Mouse (Mus musculus) heart, adult 9 months (tissue): Measurements from ENCODE around the gene Vps13d.

Experiments
- DNase-seq, 2 experiments: peaks; one replicate each; pipeline ENCODE4 v3.0.0; 2022; ENCODE audit warnings: low spot score in 2 of 2

The Vps13d gene

GRCm38 (mm10) chr4:144977057-144977456 lies 217.7 kb downstream of the Vps13d start:
- no peak for DNase-seq

GRCm38 (mm10) chr4:144975505-144975904 lies 219.3 kb downstream of the Vps13d start:
- DNase-seq = no peak

DNA sequence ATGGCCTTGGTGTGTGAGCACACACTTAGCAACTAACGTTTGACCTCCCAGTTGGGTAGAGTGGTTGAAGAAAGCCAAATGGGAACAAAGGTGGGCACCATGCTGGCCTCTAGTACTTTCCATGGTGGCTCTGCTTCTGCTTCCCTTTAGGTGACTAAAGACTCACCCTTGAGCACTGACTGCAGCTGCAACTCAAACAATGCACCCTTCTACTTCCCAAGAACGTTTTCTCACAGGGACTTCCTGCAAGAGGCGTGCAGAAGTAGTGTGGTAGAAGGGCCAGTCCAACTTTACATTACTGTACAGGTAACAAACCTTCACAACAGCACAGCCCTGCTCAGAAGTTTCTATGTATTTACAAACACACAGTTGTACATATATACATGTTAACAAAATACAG lies 220.3 kb downstream of the Vps13d start:
- DNase-seq = no peak

- no peak for DNase-seq
These were observed 221.7 kb downstream of the Vps13d start for GRCm38 (mm10) chr4:144972948-144973720.

DNA sequence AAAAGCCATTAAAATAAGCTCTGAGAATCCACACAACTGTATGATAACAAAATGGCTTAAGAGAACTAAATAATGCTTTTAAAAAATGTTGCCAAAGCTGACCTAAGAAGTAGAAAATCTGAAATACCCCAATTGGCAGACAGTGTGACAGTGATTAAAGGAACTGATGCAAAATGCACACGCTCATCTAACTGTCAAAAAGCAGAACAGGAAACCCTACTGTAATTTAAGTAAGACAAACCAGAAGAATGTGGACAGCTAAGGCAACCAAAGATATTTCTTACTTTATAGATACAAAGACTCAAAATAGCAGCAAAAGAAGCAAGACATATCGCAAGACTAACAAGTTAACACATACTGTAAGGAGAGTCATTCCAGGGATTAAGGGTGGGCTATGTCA lies 223.8 kb downstream of the Vps13d start:
- DNase-seq = no peak

DNA sequence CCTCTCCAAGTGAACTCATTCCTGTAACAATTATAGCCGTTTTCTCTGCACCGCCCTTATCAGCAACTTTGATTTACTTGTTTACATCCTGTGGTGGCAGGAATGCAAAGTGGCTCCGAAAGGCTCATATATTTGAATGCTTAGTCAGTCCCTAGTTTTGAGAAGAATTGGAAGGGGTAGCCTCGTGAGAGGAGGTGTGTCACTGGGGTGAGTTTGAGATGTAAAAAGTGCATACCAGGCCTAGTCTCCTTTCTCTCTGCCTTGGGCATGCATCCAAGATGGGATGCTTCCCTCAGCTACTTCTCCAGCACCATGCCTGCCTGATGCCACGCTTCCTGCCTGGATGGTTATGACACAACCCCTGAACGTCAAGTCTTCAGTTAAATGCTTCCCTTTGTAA lies 225.8 kb downstream of the Vps13d start:
- DNase-seq = no peak

DNA sequence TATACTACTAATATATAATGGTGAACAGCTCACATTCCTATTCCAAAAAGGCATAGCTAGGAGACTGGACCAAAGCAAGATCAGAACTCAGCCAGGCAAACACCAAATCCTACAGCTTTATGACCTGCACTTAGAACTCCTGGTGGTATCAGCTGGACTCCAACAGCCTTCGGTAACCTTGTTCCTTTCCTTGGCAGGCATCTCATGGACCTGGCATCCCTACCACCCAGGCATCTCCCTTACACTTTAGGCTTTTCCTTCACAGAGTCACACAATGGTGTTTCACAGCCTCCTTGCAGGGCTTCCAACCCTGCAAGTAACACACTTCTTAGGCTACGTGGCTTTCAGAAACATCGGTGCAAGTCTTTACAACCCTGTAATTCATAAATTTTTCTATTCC lies 226.4 kb downstream of the Vps13d start:
- no peak for DNase-seq

DNA sequence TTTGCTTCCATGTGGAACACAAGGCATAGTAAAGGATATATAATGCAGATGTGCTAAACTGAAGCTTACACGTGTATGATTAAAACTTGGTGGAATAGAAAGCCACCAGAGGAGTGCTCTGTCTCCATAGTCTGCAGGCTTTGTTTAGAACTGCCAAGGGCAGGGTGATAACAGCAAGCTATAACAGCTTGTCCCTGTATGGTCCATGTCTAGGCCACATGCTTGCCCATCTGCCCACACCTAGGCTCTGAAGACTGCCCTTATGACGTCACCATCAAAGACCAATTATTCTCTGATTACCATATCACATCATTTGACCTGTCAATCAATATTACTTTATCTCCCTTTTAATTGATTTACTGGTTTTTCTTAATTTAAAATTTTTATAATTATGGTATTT lies 229.6 kb downstream of the Vps13d start:
- no peak for DNase-seq

- no peak for DNase-seq
These were observed 233.1 kb downstream of the Vps13d start for GRCm38 (mm10) chr4:144961696-144962095.

DNA sequence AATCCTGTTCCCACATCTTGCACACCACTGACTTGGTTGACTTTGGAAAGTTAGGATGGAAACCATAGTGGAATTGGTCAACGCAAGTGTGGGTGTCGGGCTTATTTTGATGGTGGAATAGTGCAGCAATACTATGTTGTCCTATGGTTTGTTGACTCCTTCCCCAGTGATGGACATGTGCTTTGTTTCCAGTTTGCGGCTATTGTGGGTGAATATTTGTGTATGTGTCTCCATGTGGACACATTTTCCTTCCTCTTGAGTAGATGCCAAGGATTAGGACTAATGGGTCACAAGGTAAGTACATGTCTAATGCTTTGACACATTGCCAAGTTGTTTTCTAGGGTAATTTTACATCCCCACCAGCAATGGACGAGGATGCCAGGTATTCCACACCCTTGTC lies 233.6 kb downstream of the Vps13d start:
- no peak for DNase-seq

GRCm38 (mm10) chr4:144960188-144960904 lies 234.5 kb downstream of the Vps13d start:
- peak; percentile 74 to 80 for DNase-seq

DNA sequence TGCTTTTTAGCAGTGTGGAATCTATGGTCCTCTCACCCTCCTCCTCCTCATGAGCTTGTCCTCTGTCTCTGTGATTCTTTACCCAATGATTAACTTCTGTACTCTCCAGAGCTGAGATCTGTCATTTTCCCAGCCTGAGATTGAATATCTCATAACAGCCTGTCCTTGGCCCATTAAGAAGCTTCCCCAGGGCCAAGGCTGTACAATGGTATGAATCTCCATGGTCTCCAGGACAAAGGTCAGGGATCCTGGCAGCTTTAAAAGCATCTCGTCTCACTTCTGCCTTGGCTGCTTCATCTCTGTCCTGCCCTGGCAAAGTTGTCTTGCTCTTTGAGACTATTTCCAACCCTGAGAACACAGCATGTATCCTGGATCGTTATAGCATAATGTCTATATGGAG lies 237.1 kb downstream of the Vps13d start:
- no peak for DNase-seq

- peak in 1 of 2 experiments; percentile 57 for DNase-seq
These were observed 237.6 kb downstream of the Vps13d start for GRCm38 (mm10) chr4:144957186-144957585.

- no peak for DNase-seq
These were observed 238.5 kb downstream of the Vps13d start for GRCm38 (mm10) chr4:144956293-144956692.

GRCm38 (mm10) chr4:144955863-144956262 lies 238.9 kb downstream of the Vps13d start:
- DNase-seq = no peak

DNA sequence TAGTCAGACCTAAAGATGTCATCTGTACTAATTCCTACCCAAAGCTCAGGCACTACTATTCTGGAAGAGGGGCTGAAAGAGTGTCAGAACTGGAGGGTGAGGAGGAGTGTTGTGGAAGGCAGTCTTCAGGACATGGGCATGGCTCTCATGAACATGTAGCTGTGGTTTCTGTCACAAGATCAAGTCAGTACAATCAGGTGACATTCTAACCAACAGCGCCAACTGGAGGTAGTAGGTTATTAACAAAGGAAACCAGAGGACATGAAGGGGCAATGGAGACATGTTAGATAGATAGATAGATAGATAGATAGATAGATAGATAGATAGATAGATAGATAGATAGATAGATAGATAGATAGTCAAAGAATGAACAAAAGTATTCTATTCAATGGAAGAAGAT lies 241.4 kb downstream of the Vps13d start:
- DNase-seq = no peak

- DNase-seq = peak in 1 of 2 experiments; percentile 79
These were observed 242.9 kb downstream of the Vps13d start for GRCm38 (mm10) chr4:144951859-144952258.

DNA sequence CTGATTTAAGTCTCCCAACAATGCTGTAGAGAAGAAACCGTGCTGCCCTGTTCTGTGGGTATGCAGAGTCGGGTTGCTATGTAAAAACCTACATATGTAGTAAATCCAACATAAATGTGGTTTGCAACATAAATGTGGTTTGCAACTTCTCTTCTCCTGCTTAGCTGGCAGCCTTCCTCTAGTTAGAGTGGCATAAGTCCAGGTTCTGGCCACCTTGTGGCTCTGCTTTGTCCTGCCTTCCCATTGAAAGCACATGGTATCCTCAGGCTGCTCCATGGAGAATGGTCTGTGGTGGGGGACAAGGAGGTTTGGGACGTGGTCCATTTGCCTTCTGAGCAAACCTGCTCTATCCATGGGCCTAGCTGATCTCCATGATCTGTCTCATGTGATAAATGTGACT lies 243.9 kb downstream of the Vps13d start:
- no peak for DNase-seq

DNA sequence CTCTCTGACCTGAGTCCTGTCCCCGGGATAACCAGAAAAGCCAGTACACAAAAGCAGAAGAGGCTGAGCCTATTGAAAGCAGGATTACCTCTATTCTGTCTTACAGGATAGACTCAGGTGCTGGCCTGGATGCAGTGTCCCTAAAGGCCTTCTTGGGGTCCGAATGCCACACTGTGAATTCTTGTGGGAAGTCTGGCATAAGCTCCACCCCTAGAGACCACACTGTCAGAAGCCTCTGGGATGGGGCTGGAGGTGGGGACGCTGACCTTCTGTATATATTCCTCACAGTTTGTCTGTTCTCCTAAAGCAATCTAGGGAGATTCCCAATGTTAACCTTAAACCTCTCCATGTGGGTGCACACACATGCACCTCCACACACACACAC lies 244.5 kb downstream of the Vps13d start:
- DNase-seq = no peak

DNA sequence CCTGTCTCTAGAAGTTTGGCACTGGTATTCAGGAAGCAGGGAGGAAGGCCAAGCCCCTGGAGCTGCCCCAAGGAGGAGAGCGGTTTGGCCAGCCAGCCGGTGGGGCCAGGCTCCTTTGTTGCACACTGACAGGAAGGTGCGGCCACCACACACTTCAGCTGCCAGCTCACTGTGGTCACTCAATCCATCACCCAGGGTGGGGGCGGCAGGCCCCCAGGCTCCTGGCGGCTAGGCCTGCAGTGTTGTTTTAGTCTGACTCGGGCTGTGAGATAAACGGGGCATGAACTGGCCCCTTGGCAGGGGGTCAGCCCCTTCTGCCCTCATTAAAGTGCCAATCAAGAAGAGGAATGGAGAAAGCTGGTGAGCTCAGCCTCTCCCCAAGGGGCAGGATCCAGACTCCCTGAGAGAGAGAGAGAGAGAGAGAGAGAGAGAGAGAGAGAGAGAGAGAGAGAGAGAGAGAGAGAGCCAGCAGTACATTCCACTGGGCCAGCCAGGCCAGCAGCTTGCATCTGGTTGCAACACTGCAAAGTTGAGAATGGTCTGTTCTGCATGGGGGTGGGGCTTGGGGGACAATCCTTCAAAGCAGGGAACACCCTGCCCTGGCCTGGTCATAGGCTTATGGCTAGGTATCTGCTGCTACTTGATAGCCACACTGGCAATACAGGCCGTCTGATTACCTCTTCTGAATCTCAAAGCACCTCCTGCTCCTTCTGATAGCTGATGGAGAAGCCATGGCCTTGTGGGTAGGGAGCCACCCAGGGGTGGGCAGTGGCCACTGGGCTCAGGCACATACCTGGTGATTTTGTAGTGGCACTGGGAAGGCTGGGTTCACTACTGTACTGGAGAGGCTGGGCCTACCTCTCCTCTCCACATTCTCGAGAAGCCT lies 245.1 kb downstream of the Vps13d start:
- DNase-seq = peak; percentile 82 to 84

- DNase-seq = peak; percentile 93 to 95
These were observed 246.9 kb downstream of the Vps13d start for GRCm38 (mm10) chr4:144947738-144948390.

- DNase-seq = no peak
These were observed 251.5 kb downstream of the Vps13d start for GRCm38 (mm10) chr4:144943273-144943672.
